Mouse (Mus musculus): ENCODE results near the gene Hs1bp3.

- TF ChIP-seq POLR2A (IDR thresholded peaks at IDR 0.05; ENCODE audit: borderline replicate concordance, control insufficient read depth, low read depth, low read length) (no peak), CTCF (IDR thresholded peaks at IDR 0.05; ENCODE audit: control insufficient read depth, insufficient read depth, low read length) (no peak)
Observed at GRCm38 (mm10) chr12:8365905-8366576, 52.8 kb downstream of the Hs1bp3 start.
